Mouse (Mus musculus) urinary bladder, postnatal 10 days (tissue): ENCODE measurements at regions not wholly inside any gene's neighbourhood (a gene's known extent, or its start where the extent isn't known, plus 50 kb on each side); places are given as distances from the start of the nearest gene placed in this dataset.

Experiments used
- DNase-seq: peaks from one replicate; pipeline ENCODE4 v3.0.0; 2022; ENCODE audit warnings: low spot score

GRCm38 (mm10) chr9:61089066-61089686 lies 283.0 kb upstream of the Tle3 start:
- no peak for DNase-seq

- no peak for DNase-seq
Measured at GRCm38 (mm10) chr9:61091036-61091435, 281.1 kb upstream of the Tle3 start.

GRCm38 (mm10) chr9:61092834-61093479 lies 279.2 kb upstream of the Tle3 start:
- no peak for DNase-seq

- DNase-seq = no peak
Measured at GRCm38 (mm10) chr9:61095069-61095775, 276.9 kb upstream of the Tle3 start.

GRCm38 (mm10) chr9:61101741-61102450 lies 270.3 kb upstream of the Tle3 start:
- DNase-seq = no peak

GRCm38 (mm10) chr9:61102451-61103358 lies 269.5 kb upstream of the Tle3 start:
- DNase-seq = no peak

- DNase-seq = no peak
Measured at GRCm38 (mm10) chr9:61105550-61106280, 266.5 kb upstream of the Tle3 start.

GRCm38 (mm10) chr9:61109519-61110285 lies 262.5 kb upstream of the Tle3 start:
- DNase-seq = no peak

- DNase-seq = no peak
Measured at GRCm38 (mm10) chr9:61111206-61111605, 261.0 kb upstream of the Tle3 start.

- no peak for DNase-seq
Measured at GRCm38 (mm10) chr9:61111733-61112415, 260.3 kb upstream of the Tle3 start.

GRCm38 (mm10) chr9:61119252-61119651 lies 252.9 kb upstream of the Tle3 start:
- DNase-seq = no peak

GRCm38 (mm10) chr9:61120531-61120930 lies 251.6 kb upstream of the Tle3 start:
- DNase-seq = no peak

GRCm38 (mm10) chr9:61120931-61121391 lies 251.2 kb upstream of the Tle3 start:
- no peak for DNase-seq

GRCm38 (mm10) chr9:61123431-61123830 lies 248.7 kb upstream of the Tle3 start:
- no peak for DNase-seq

GRCm38 (mm10) chr9:61125769-61126168 lies 246.4 kb upstream of the Tle3 start:
- DNase-seq = no peak

- DNase-seq = no peak
Measured at GRCm38 (mm10) chr9:61128077-61128476, 244.1 kb upstream of the Tle3 start.

GRCm38 (mm10) chr9:61129186-61129585 lies 243.0 kb upstream of the Tle3 start:
- no peak for DNase-seq

GRCm38 (mm10) chr9:61130877-61131276 lies 241.3 kb upstream of the Tle3 start:
- no peak for DNase-seq

GRCm38 (mm10) chr9:61135263-61135882 lies 236.8 kb upstream of the Tle3 start:
- DNase-seq = no peak
